Mouse (Mus musculus) CH12.LX (cell line): ENCODE data around the gene Fgfr2. TPM values are rescaled to one million over a fixed set of nuclear protein-coding genes. Genes with fewer than 3 reads are reported as not detected.

Experiments
- DNase-seq: peaks from one replicate; pipeline ENCODE4 v3.0.0-alpha.2; 2013; ENCODE audit errors: extremely low read depth
- H3K27ac ChIP-seq: 2 replicates; pipeline ENCODE4 v1.5.1; 2012; ENCODE audit warnings: low read depth, mild to moderate bottlenecking, control low read depth, moderate library complexity; ENCODE audit not compliant: insufficient read depth
- H3K27me3 ChIP-seq: replicated peaks from 2 replicates; pipeline ENCODE3; 2012; ENCODE audit warnings: inconsistent platforms
- H3K36me3 ChIP-seq, 2 experiments: replicated peaks in 1 of 2; 2 replicates each; pipeline versions ENCODE3 to v1.6.1; 2012; ENCODE audit warnings: inconsistent platforms in 1 of 2, low read length in 1 of 2, mild to moderate bottlenecking in 1 of 2, mixed read lengths in 1 of 2, moderate library complexity in 1 of 2; ENCODE audit not compliant: control insufficient read depth in 1 of 2, insufficient read depth in 1 of 2
- H3K4me1 ChIP-seq, 2 experiments: 2 replicates each; pipeline ENCODE4 v1.6.1; 2012; ENCODE audit warnings: inconsistent platforms in 1 of 2, moderate library complexity in 1 of 2; ENCODE audit not compliant: insufficient read depth in 2 of 2, control insufficient read depth in 1 of 2
- H3K4me2 ChIP-seq: 2 replicates; pipeline ENCODE4 v1.6.1; 2012; ENCODE audit warnings: low read depth, mild to moderate bottlenecking, control low read depth; ENCODE audit not compliant: poor library complexity, insufficient read depth, severe bottlenecking
- H3K4me3 ChIP-seq, 3 experiments: fragments of 150-350 bp in 1 of 3; sonication (generic) in 1 of 3; replicated peaks in 1 of 3; 2 replicates each; pipeline versions ENCODE3 to v1.5.1; 2011 to 2012; ENCODE audit warnings: low read depth in 2 of 3, low read length in 2 of 3, mild to moderate bottlenecking in 2 of 3, moderate library complexity in 2 of 3, control low read depth in 1 of 3, improper control_type of control experiment in 1 of 3, inconsistent platforms in 1 of 3, mixed read lengths in 1 of 3; ENCODE audit not compliant: poor library complexity in 1 of 3
- H3K79me2 ChIP-seq: replicated peaks from 2 replicates; pipeline ENCODE4 v1.6.1; 2012; ENCODE audit warnings: mild to moderate bottlenecking, moderate library complexity; ENCODE audit not compliant: control insufficient read depth, poor library complexity, insufficient read depth, severe bottlenecking; ENCODE audit errors: extremely low read depth
- H3K9ac ChIP-seq: 2 replicates; pipeline ENCODE4 v1.6.1; 2012; ENCODE audit warnings: low read depth, mild to moderate bottlenecking, control low read depth, moderate library complexity; ENCODE audit not compliant: insufficient read depth
- H3K9me3 ChIP-seq: replicated peaks from 2 replicates; pipeline ENCODE3; 2012; ENCODE audit warnings: low read length, inconsistent platforms, mixed read lengths
- CHD1 ChIP-seq: IDR thresholded peaks from 2 replicates; pipeline ENCODE4 v1.6.1; 2012; ENCODE audit warnings: low read depth, low read length, improper control_type of control experiment, inconsistent platforms
- CHD2 ChIP-seq: IDR thresholded peaks from 2 replicates; pipeline ENCODE4 v1.6.1; 2011; ENCODE audit warnings: low read length, improper control_type of control experiment
- ELF1 ChIP-seq: IDR thresholded peaks from 2 replicates; pipeline ENCODE4 v1.6.1; 2014; ENCODE audit warnings: low read depth, mild to moderate bottlenecking, inconsistent platforms, low read length, improper control_type of control experiment
- EP300 ChIP-seq: IDR thresholded peaks from 2 replicates; pipeline ENCODE4 v1.6.1; 2011; ENCODE audit warnings: low read length, improper control_type of control experiment
- ETS1 ChIP-seq: conservative IDR thresholded peaks from 2 replicates; pipeline ENCODE4 v1.6.1; 2012; ENCODE audit warnings: low read depth, mild to moderate bottlenecking, inconsistent platforms, low read length, improper control_type of control experiment, moderate library complexity
- GABPA ChIP-seq: IDR thresholded peaks from 2 replicates; pipeline ENCODE4 v1.6.1; 2012; ENCODE audit warnings: low read depth, low read length, improper control_type of control experiment, inconsistent platforms; ENCODE audit not compliant: insufficient replicate concordance
- HCFC1 ChIP-seq: IDR thresholded peaks from 2 replicates; pipeline ENCODE4 v1.6.1; 2012; ENCODE audit warnings: low read depth, mild to moderate bottlenecking, inconsistent platforms, low read length, improper control_type of control experiment
- IRF4 ChIP-seq: IDR thresholded peaks from 2 replicates; pipeline ENCODE4 v1.6.1; 2014; ENCODE audit warnings: low read depth, mild to moderate bottlenecking, inconsistent platforms, low read length, improper control_type of control experiment
- JUN ChIP-seq: IDR thresholded peaks from 2 replicates; pipeline ENCODE4 v1.6.1; 2011; ENCODE audit warnings: low read depth, mild to moderate bottlenecking, low read length, improper control_type of control experiment, moderate library complexity; ENCODE audit not compliant: insufficient read depth
- KAT2A ChIP-seq: IDR thresholded peaks from 2 replicates; pipeline ENCODE4 v1.6.1; 2012; ENCODE audit warnings: low read length, improper control_type of control experiment, inconsistent platforms; ENCODE audit not compliant: insufficient replicate concordance
- MAFK ChIP-seq: IDR thresholded peaks from 2 replicates; pipeline ENCODE4 v1.6.1; 2011; ENCODE audit warnings: low read length, improper control_type of control experiment; ENCODE audit not compliant: insufficient replicate concordance
- MAX ChIP-seq: IDR thresholded peaks from 2 replicates; pipeline ENCODE4 v1.6.1; 2011; ENCODE audit warnings: low read length, improper control_type of control experiment
- MXI1 ChIP-seq: IDR thresholded peaks from 2 replicates; pipeline ENCODE4 v1.6.1; 2011; ENCODE audit warnings: mild to moderate bottlenecking, low read depth, low read length, improper control_type of control experiment
- MYC ChIP-seq: IDR thresholded peaks from 2 replicates; pipeline ENCODE4 v1.6.1; 2011; ENCODE audit warnings: low read depth, mild to moderate bottlenecking, improper control_type of control experiment, low read length
- NELFE ChIP-seq: IDR thresholded peaks from 2 replicates; pipeline ENCODE4 v1.6.1; 2011; ENCODE audit warnings: low read depth, low read length, improper control_type of control experiment
- NRF1 ChIP-seq: IDR thresholded peaks from 2 replicates; pipeline ENCODE4 v1.6.1; 2014; ENCODE audit warnings: low read depth, mild to moderate bottlenecking, inconsistent platforms, low read length, improper control_type of control experiment, moderate library complexity
- PAX5 ChIP-seq: IDR thresholded peaks from 2 replicates; pipeline ENCODE4 v1.6.1; 2012; ENCODE audit warnings: low read length, inconsistent platforms, mixed read lengths
- POLR2A ChIP-seq: IDR thresholded peaks from 2 replicates; pipeline ENCODE4 v1.6.1; 2011; ENCODE audit warnings: low read depth, mild to moderate bottlenecking, improper control_type of control experiment, low read length
- POLR2AphosphoS2 ChIP-seq: IDR thresholded peaks from 2 replicates; pipeline ENCODE4 v1.6.1; 2011; ENCODE audit warnings: low read depth, low read length, improper control_type of control experiment
- RCOR1 ChIP-seq: conservative IDR thresholded peaks from 2 replicates; pipeline ENCODE4 v1.6.1; 2012; ENCODE audit warnings: low read depth, mild to moderate bottlenecking, inconsistent platforms, low read length, improper control_type of control experiment
- SIN3A ChIP-seq: IDR thresholded peaks from 2 replicates; pipeline ENCODE4 v1.6.1; 2012; ENCODE audit warnings: low read length, improper control_type of control experiment, inconsistent platforms
- TCF12 ChIP-seq: IDR thresholded peaks from 2 replicates; pipeline ENCODE4 v1.6.1; 2014; ENCODE audit warnings: low read depth, mild to moderate bottlenecking, inconsistent platforms, low read length, improper control_type of control experiment
- UBTF ChIP-seq: IDR thresholded peaks from 2 replicates; pipeline ENCODE4 v1.6.1; 2012; ENCODE audit warnings: low read depth, mild to moderate bottlenecking, inconsistent platforms, low read length, improper control_type of control experiment, moderate library complexity
- USF1 ChIP-seq: IDR thresholded peaks from 2 replicates; pipeline ENCODE4 v1.6.1; 2014; ENCODE audit warnings: low read depth, mild to moderate bottlenecking, inconsistent platforms, low read length, improper control_type of control experiment
- USF2 ChIP-seq: conservative IDR thresholded peaks from 2 replicates; pipeline ENCODE4 v1.6.1; 2011; ENCODE audit warnings: low read depth, low read length, improper control_type of control experiment
- ZC3H11A ChIP-seq: IDR thresholded peaks from 2 replicates; pipeline ENCODE4 v1.6.1; 2012; ENCODE audit warnings: low read depth, mild to moderate bottlenecking, inconsistent platforms, low read length, improper control_type of control experiment
- ZKSCAN1 ChIP-seq: IDR thresholded peaks from 2 replicates; pipeline ENCODE4 v1.6.1; 2012; ENCODE audit warnings: low read depth, inconsistent platforms, low read length, improper control_type of control experiment, borderline replicate concordance
- ZMIZ1 ChIP-seq: IDR thresholded peaks from 2 replicates; pipeline ENCODE4 v1.6.1; 2012; ENCODE audit warnings: low read depth, mild to moderate bottlenecking, inconsistent platforms, low read length, improper control_type of control experiment
- ZNF384 ChIP-seq: IDR thresholded peaks from 2 replicates; pipeline ENCODE4 v1.6.1; 2012; ENCODE audit warnings: low read depth, low read length, improper control_type of control experiment, inconsistent platforms
- dilution Hi-C: fragments of 300-500 bp; cut with MboI; formaldehyde crosslinking; loops from 2 replicates; pipeline ENCODE4 v1.14.3; 2020; ENCODE audit warnings: low sequenced_read_pairs; ENCODE audit not compliant: extremely low pct_unique_long_range_greater_than_20kb, extremely low pct_ligation_motif_present
- in situ Hi-C: fragments of 300-500 bp; cut with MboI; formaldehyde crosslinking; loops from 3 replicates; pipeline ENCODE4 v1.14.3; 2019; ENCODE audit warnings: low sequenced_read_pairs, low pct_ligation_motif_present, low pct_unique_long_range_greater_than_20kb, mixed read lengths
- polyA plus RNA-seq: library from polyadenylated mRNA; unstranded; fragments of >175 nt; gene quantifications from 2 replicates; pipeline ENCODE4 v1.2.1, GENCODE M21; 2012; ENCODE audit warnings: low read depth; ENCODE audit not compliant: insufficient read length
- total RNA-seq, 2 experiments: library from RNA; depleted of rRNA; stranded (reverse); fragments of 300-350 nt in 1 of 2; fragments of >200 nt in 1 of 2; gene quantifications; 2 replicates each; pipeline ENCODE4 v1.2.3; 2012 to 2014

The Fgfr2 gene
- total and polyA plus RNA-seq, 3 experiments: not detected

DNA sequence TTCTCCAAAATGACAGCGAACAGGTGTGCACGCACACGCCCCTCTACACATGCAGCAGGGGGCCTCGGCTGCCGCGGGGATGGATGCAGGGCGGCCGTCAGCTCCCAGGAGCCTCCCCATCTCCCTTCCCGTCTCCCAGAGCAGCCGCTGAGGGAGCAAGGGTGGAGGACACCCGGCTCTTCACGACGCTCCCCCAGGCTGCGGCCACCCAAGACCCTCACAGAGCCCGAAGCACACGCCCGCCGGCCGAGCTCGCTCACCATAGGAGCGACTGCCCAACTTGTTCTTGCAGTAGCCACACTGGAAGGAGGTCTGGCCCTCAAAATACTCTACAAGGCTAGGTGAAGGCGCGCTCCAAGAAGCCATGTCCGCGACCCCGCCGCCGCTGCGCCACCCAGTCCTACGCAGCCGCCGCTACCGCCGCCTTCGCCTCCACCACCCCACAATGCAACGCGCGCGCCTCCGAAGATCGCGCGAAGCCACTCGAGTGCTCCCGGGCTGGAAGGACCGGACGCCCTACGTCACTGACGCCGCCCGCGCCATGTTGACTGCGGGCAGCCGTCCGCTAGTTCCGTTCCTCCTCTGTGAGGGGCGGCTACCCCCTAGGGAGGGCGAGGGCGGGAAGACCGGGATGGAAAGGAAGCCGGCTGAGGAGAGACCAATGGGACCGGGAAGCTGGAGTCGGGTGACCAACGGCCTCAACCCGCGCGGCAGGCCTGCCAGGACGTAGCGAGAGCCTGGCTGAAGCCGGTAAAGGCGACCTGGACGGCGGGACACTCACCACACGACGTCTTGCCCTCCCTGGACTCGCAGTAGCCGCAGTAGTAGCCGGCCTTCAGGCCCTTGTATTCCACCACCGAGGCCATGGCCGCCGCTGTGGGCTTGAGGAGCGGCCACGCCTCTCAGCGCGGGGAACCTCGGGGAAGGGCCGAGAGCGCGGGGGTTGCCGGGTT lies 2603.8 kb downstream of the Fgfr2 start:
- Histone ChIP-seq H3K4me3 (peak overlapping the region; percentile 76 to 96 (median 85)), H3K4me2 (peak overlapping the region; percentile 98), H3K79me2 (peaks cover 8% of the 10 kb centered on the region), H3K36me3 (peaks cover 0 to 6% of the 10 kb centered on the region in 2 experiments), H3K9ac (peak overlapping the region; percentile 81), H3K27ac (peak overlapping the region; percentile 14)
- DNase-seq: peak; percentile 89
- TF ChIP-seq MYC (no peak), TCF12 (peak; percentile 84), MAFK (no peak), POLR2AphosphoS2 (peak; percentile 35; the same call in 1 of the 2 replicates), KAT2A (peak; percentile 91), USF1 (no peak), NRF1 (peak; percentile 77), UBTF (0 out of 2 replicates have a peak, but pooled peaks have one; percentile 69), ZKSCAN1 (no peak), NELFE (peak; percentile 79), ZMIZ1 (peak; percentile 51; the same call in 1 of the 2 replicates), CHD2 (peak; percentile 98), MAX (0 out of 2 replicates have a peak, but pooled peaks have one; percentile 15), ETS1 (no peak), POLR2A (peak; percentile 70), HCFC1 (peak; percentile 96), PAX5 (no peak), CHD1 (no peak), RCOR1 (no peak), MXI1 (peak; percentile 82), SIN3A (peak; percentile 58), ELF1 (peak; percentile 75), ZC3H11A (no peak), USF2 (no peak), EP300 (no peak), JUN (no peak), IRF4 (peak; percentile 49; the same call in 1 of the 2 replicates), GABPA (peak; percentile 59; the same call in 1 of the 2 replicates), ZNF384 (no peak)
- TF ChIP-seq, all 38 proteins: peak for 16
- in situ Hi-C loops (loop anchor here (25.0 kb wide), 1 partner anchor 1757 kb away; no protein-coding TSS in a partner anchor), dilution Hi-C loops (no loop called here)
- H3K9me3 ChIP-seq: peaks cover 4% of the 10 kb centered on the region
- no peaks in the 10 kb centered on the region for H3K27me3 ChIP-seq
- peaks cover 0 to 23% of the 10 kb centered on the region in 2 experiments; a peak in 2 of 4 replicates for H3K4me1 ChIP-seq
